Mouse (Mus musculus) liver, embryonic 14.5 days (tissue): ENCODE data around the gene Cyp2b19.

Experiments used
- CTCF ChIP-seq: IDR thresholded peaks from 2 replicates; pipeline ENCODE4 v1.5.1; 2016; ENCODE audit warnings: antibody characterized with exemption, low read depth, control low read depth
- EP300 ChIP-seq: IDR thresholded peaks from 2 replicates; pipeline ENCODE4 v1.6.1; 2016; ENCODE audit warnings: antibody characterized with exemption, low read depth

GRCm38 (mm10) chr7:26800104-26800503, 43.2 kb downstream of the Cyp2b19 start:
- no peak for TF ChIP-seq CTCF
- no peak for TF ChIP-seq EP300
